Mouse (Mus musculus): ENCODE results near the gene Exoc6.

DNA sequence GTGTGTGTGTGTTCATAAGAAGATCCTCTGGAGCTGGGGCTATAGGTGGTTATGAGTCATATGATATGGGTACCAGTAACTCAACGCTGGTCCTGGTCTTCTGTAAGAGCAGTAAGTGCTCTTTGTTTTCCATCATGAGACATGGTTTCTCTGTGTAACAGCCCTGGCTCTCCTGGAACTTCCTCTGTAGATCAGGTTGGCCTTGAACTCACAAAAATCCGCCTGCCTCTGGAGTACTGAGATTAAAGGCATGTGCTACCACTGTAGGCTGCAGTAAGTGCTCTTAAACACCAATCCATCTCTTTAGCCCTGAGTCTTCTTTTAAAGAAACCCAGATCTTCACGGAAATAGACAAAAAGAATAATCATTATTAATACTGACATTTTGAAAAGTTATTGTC is 19.6 kb upstream of the Exoc6 start:
- TF ChIP-seq CTCF (IDR thresholded peaks at IDR 0.05; ENCODE audit: low read depth, low read length) (no peak), POLR2A (IDR thresholded peaks at IDR 0.05; ENCODE audit: extremely low read depth, insufficient read depth, low read length) (no peak)
